Mouse (Mus musculus) gonadal fat pad, adult 2 months (tissue): ENCODE measurements around the gene Paf1. TPM values are rescaled to one million over a fixed set of nuclear protein-coding genes. Genes with fewer than 3 reads are reported as not detected.

ENCODE experiments used
- DNase-seq: peaks from one replicate; pipeline ENCODE4 v3.0.0-alpha.2; 2012; ENCODE audit warnings: low read depth
- polyA plus RNA-seq: library from polyadenylated mRNA; depleted of rRNA; stranded (reverse); fragments of >200 nt; gene quantifications from 2 replicates; pipeline ENCODE4 v1.2.3, GENCODE M21; 2012; rRNA removed

Paf1 gene
- polyA plus RNA-seq, 1 experiment, result 78.0 TPM

DNA sequence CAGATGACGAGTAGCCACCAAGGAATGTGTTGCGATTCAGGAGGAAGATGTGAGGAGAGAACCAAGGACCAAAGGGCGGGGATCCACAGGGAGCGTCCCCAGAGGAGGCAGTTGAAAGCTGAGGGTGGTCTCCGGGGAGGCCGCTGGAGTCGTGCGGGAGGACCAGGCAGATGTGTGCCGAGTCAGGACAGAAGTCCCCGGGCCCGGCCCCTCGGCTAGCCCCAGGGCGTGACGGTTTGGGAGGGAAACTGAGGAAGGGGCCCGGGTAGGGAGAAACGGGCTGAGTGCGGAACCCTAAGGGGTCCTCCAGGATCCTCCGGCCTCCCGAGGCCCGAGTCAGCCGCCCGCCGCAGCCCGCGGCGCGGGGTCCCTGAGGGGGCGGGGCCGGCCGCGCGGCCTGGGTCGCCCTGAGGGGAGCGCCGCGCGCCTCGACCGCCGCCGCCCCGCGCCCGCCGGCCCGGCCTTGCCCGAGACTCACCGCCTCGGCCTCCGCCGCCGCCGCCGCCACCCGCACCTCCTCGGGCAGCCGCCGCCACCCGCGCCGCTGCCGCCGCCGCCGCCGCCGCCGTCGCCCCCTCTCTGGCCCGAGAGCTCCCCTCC lies 43.0 kb downstream of the Paf1 start:
- no peak for DNase-seq

DNA sequence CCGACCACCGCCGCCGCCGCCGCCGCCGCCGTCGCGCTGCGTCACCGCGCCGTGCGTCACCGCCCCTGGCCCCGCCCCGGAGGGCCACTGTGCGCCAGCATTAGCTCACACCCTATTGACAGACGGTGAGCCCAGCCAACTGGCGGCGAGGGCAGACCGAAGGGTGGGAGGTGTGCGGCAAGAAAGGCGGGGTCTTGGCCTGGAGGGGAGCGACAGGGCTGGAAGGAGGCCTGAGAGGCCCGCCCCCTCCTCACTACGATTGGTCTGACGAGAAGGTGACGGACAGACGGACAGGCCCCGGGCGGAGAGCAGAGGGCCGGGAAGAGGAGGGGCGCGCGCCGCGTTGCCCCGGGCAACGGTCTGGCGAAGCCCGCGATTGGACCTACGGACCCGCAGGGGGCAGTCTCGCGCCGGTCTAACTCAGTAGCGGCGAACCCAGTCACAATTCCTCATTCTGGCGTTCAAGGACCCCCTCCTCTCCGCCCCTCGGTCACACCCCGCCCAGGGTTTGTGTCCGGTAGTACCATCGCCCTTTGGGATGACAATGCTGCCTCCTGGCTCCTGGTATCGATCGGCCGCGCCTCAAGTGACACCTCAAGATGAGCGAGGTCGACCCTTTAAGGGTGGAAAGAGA lies 43.6 kb downstream of the Paf1 start:
- DNase-seq, result peak; percentile 89

GRCm38 (mm10) chr7:28436932-28437570 lies 44.3 kb downstream of the Paf1 start, which contains the start of gene Gmfg:
Gene Gmfg (plus strand): TSS chr7:28437447.
- peak; percentile 47 for DNase-seq

- DNase-seq, result no peak
Observed at GRCm38 (mm10) chr7:28437964-28438363, 45.2 kb downstream of the Paf1 start.

GRCm38 (mm10) chr7:28438771-28439170 lies 46.0 kb downstream of the Paf1 start:
- DNase-seq, result no peak

DNA sequence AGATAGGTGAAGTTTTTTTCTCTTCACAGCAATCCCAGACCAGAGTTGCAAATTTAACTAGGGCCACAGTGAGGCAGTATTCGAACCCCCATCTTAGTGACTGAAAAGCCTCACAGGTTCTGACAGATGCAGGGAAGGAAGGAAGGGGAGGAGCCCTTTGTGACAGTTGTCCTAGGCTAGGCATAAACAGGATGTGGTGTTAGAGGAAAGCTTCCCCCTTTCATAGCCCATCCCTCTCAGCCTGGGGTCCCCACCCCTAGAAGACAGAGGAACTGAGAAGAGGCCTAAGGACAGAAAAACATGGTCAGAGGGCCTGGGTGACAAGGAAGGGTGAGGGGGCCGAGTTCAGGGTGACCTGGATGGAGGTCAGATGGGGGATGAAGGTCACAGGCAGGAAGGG lies 48.0 kb downstream of the Paf1 start:
- no peak for DNase-seq

DNA sequence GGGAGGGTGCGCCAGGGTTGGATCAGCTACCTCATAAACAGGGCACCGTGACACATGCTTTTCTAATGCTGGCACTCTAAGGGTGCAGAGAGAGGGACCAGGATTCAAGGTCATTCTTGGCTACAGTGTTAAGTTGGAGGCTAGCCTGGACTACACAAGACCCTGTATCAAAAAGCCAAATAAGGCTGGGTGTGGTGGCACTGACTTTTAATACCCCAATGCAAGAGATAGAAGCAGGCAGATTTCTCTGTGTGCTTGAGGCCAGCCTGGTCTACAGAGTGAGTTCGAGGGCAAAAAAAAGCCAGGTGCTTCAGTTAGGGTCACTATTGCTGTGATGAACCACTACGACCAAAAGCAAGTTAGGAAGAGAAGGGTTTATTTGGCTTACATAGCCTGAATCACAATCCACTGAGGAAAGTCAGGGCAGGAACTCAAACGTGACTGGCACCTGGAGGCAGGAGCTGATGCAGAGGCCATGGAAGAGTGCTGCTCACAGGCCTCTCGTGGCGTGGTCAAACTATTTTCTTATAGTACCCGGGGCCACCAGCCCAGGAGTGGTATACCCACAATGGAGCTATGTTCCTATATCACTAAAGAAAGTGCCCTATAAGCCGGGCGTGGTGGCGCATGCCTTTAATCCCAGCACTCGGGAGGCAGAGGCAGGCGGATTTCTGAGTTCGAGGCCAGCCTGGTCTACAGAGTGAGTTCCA lies 49.2 kb downstream of the Paf1 start:
- no peak for DNase-seq

DNA sequence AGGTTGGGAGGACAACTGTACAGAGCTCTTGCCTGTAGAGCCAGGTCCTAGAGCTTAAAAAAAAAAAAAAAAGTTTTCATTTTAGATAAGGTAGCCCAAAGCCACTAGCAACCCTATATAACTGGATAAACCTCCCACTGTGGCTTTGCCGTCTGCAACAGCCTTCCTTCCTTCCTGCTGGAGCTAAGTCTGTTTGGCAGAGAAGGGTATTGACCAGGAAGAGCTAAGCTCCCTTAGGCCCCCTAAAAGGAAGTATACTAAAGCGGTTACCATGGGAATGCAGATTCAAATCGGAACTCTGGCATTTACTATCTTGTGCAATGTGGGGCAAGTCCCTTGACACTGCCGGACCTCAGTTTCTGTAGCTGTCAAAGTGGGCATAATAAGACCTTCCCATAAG lies 49.9 kb downstream of the Paf1 start:
- no peak for DNase-seq

- DNase-seq, result no peak
Observed at GRCm38 (mm10) chr7:28444344-28444974, 51.7 kb downstream of the Paf1 start.

GRCm38 (mm10) chr7:28446446-28446845 lies 53.7 kb downstream of the Paf1 start:
- no peak for DNase-seq

DNA sequence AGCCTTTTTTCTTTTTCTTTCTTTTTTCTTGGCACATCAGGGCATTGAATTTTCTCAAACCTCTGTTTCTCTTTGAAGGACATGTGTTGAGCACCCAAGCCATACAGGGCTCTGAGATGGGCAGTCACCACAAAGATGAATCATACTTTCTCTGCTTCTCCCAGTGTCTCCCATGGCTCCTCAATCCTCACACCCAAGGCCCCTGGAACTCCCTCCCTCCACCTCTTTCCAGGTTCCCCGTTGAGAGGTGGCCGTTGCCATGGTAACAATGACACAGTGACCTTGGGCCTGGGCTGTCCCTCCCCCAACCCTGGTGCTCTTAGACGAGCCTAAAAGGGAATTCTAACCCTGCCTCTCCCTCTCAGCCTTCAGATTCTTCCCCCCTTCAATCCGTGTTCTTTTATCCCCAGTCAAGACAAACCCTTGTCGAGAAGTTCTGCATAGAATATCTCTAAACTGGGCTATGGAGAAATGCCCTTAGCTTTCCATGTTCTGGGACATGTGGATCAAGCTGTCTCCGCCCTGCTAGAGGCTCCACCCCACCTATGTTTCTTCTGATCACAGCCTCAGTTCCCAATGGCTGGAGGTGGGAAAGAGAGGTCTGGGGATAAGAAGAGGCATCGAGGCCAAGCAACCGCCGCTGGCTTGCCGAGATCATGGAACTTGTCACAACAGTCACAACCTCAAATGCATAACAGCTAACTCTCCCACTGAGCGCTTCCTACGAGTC lies 54.5 kb downstream of the Paf1 start:
- DNase-seq, result no peak

DNA sequence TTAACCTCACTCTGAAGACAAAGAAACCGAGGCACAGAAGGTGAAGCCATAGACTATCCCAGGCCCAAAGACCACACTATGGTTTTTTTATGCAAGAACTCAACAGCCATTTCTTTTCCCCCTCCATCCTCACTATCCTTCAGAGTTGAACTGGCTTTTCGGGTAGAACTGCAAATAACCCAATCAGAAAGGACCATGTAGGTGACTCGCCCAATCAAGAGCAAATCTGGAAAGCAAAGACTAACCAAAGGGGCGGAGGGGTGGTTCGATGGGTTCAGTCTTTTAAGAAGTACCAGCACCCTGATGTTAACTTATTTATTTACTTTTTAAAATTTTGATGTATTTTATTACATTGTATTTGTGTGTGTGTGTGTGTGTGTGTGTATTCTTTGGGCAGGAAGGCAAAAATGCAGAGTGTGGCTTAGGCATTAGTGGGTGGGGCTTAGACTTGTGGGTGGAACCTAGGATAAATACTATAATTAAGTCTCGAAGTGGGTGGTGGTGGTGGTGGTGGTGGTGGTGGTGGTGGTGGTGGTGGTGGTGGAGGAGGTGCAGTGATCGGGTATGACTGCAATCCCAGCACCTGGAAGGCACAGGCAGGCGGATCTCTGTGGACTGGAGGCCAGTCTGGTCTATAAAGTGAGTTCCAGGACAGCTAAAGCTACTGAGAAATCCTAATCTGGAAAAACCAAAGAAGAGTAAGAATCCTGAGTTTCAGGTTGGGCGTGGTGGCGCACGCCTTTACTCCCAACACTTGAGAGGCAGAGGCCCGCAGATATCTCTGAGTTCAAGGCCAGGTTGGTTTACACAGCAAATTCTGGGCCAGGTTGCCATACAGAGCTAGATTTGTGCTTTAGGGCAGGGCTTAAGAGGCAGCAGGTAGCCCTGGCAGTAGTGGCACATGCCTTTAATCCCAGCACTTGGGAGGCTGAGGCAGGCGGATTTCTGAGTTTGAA lies 55.4 kb downstream of the Paf1 start:
- no peak for DNase-seq

Other genes with a start within 250 kb of the Paf1 start
- gene Fbl, start 223.2 kb upstream of the Paf1 start, polyA plus RNA-seq, result 34.6 and 54.2 TPM in 2 replicates
- 23.6 and 30.9 TPM in 2 replicates for gene Dyrk1b, start 213.5 kb upstream of the Paf1 start, polyA plus RNA-seq
- 6.4 and 7.2 TPM in 2 replicates for gene Eid2, start 125.1 kb upstream of the Paf1 start, polyA plus RNA-seq
- gene Eid2b, start 115.2 kb upstream of the Paf1 start, polyA plus RNA-seq, result 7.9 and 11.4 TPM in 2 replicates
- 1.0 and 1.2 TPM in 2 replicates for gene Selenov, start 101.8 kb upstream of the Paf1 start, polyA plus RNA-seq
- gene Dll3, start 90.7 kb upstream of the Paf1 start, polyA plus RNA-seq, result 0.11 TPM in 2 replicates
- gene Timm50, start 80.9 kb upstream of the Paf1 start, polyA plus RNA-seq, result 81.9 and 89.8 TPM in 2 replicates
- gene Supt5, start 54.2 kb upstream of the Paf1 start, polyA plus RNA-seq, result 106 and 108 TPM in 2 replicates
- 901 and 971 TPM in 2 replicates for gene Rps16, start 42.3 kb upstream of the Paf1 start, polyA plus RNA-seq
- gene Plekhg2, start 20.4 kb upstream of the Paf1 start, polyA plus RNA-seq, result 21.5 and 25.0 TPM in 2 replicates
- gene Zfp36, start 12.7 kb upstream of the Paf1 start, polyA plus RNA-seq, result 37.7 and 40.8 TPM in 2 replicates
- gene Med29, start 243 bp upstream of the Paf1 start, polyA plus RNA-seq, result 49.8 and 58.9 TPM in 2 replicates
- gene Gmfg, start 44.5 kb downstream of the Paf1 start, polyA plus RNA-seq, result 8.6 and 10.3 TPM in 2 replicates
- 6.6 and 7.1 TPM in 2 replicates for gene Lrfn1, start 59.0 kb downstream of the Paf1 start, polyA plus RNA-seq
- not detected in 2 replicates for gene Ifnl2, start 117.5 kb downstream of the Paf1 start, polyA plus RNA-seq
- gene Ifnl3, start 129.9 kb downstream of the Paf1 start, polyA plus RNA-seq, result not detected in 2 replicates
- gene Sycn, start 147.9 kb downstream of the Paf1 start, polyA plus RNA-seq, result 0.86 and 6.9 TPM in 2 replicates
- 0.23 and 0.65 TPM in 2 replicates for gene Nccrp1, start 154.3 kb downstream of the Paf1 start, polyA plus RNA-seq
- 72.6 and 88.2 TPM in 2 replicates for gene Samd4b, start 205.2 kb downstream of the Paf1 start, polyA plus RNA-seq
- gene Pak4, start 205.2 kb downstream of the Paf1 start, polyA plus RNA-seq, result 33.8 and 43.6 TPM in 2 replicates
- 0.37 TPM in 1 of 2 replicates, not detected in the other for gene Acp7, start 238.4 kb downstream of the Paf1 start, polyA plus RNA-seq